Mouse (Mus musculus) embryonic facial prominence, embryonic 14.5 days (tissue): ENCODE measurements around the gene Chic1. TPM values are rescaled to one million over a fixed set of nuclear protein-coding genes. Genes with fewer than 3 reads are reported as not detected.
A peak's percentile ranks its signal among the peaks of the same experiment; 100 is the strongest.

Experiments
- ATAC-seq: fragments of 200-750 bp; cut with Nextera tagmentation; 2 replicates; pipeline ENCODE4 v1.8.0; 2017; ENCODE audit warnings: low read depth, moderate number of reproducible peaks, moderate TSS enrichment
- DNase-seq: peaks from one replicate; pipeline ENCODE4 v3.0.0-alpha.2; 2015; ENCODE audit warnings: low spot score
- H3K27ac ChIP-seq: fragments of 300-500 bp; sonication (generic); replicated peaks from 2 replicates; pipeline ENCODE4 v1.5.1; 2014; ENCODE audit warnings: low read depth, mild to moderate bottlenecking, low read length, moderate library complexity
- H3K27me3 ChIP-seq: fragments of 300-500 bp; sonication (generic); replicated peaks from 2 replicates; pipeline ENCODE4 v1.6.1; 2014; ENCODE audit warnings: low read length; ENCODE audit not compliant: control insufficient read depth, insufficient read depth
- H3K36me3 ChIP-seq: fragments of 300-500 bp; sonication (generic); 2 replicates; pipeline ENCODE4 v1.6.1; 2014; ENCODE audit warnings: low read length, mixed read lengths; ENCODE audit not compliant: control insufficient read depth, insufficient read depth
- H3K4me1 ChIP-seq: fragments of 300-500 bp; sonication (generic); 2 replicates; pipeline ENCODE4 v1.6.1; 2014; ENCODE audit warnings: antibody characterized with exemption, low read length; ENCODE audit not compliant: control insufficient read depth, insufficient read depth
- H3K4me2 ChIP-seq: fragments of 300-500 bp; sonication (generic); 2 replicates; pipeline ENCODE4 v1.6.1; 2014; ENCODE audit warnings: low read depth, mild to moderate bottlenecking, low read length, moderate library complexity, mixed read lengths
- H3K4me3 ChIP-seq: fragments of 300-500 bp; sonication (generic); 2 replicates; pipeline ENCODE4 v1.5.1; 2014; ENCODE audit warnings: low read depth, mild to moderate bottlenecking, low read length
- H3K9ac ChIP-seq: fragments of 300-500 bp; sonication (generic); 2 replicates; pipeline ENCODE4 v1.6.1; 2014; ENCODE audit warnings: low read depth, mild to moderate bottlenecking, low read length, moderate library complexity, mixed read lengths
- H3K9me3 ChIP-seq: fragments of 300-500 bp; sonication (generic); 2 replicates; pipeline ENCODE4 v1.6.1; 2016; ENCODE audit warnings: low read length; ENCODE audit not compliant: control insufficient read depth
- WGBS: fragments of 180-500 bp; shearing (Covaris S2); extraction: QIAGEN DNeasy Blood & Tissue Kit; methylation state at CpG from one replicate; pipeline ENCODE4 v1.1.7; 2014; 5-methylcytosine and 5-hydroxymethylcytosine counted together
- polyA plus RNA-seq: library from polyadenylated mRNA; unstranded; fragments of >200 nt; fragmentation: Nextera tagmentation; extraction: Ambion mirVana; gene quantifications from 2 replicates; pipeline ENCODE4 v1.2.1, GENCODE M21; 2014

Chic1 gene
- polyA plus RNA-seq, 1 experiment from 2014 or later: 2.0 TPM

DNA sequence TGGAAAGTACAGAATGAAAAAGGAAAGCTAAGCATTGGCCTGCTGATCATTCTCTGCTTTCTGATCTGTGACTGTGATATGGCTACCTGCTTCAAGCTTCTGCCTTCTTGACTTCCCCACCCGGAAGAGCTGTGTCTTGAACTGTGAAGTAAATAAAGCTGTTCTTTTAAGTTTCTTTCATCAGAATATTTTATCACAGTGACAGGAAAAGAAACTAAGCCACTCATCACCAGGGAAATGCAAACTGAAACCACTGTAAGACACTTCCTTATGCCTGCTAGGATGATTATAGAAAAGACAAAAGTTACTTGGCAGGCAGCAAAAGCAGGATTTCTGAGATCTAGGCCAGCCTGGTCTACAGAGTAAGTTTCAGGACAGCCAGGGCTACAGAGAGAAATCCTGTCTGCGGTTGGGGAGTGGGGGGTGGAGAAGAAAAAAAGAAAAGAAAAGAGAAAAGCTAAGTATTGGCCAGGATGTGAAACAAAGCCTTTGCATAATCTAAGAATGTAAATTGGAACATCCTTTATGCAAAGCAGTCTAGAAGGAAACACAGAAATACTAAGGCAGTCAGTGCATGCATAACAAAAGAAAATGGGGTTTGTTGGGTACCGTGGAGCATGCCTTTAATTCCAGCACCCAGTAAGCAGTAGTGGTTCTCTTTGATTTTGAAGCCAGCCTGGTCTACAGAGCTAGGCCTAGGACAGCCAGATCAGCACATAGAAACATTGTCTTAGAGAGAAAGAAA, 14.7 kb upstream of the Chic1 start:
- Histone ChIP-seq H3K36me3 (no peaks in the 10 kb centered on the region), H3K4me3 (no peak overlapping the region), H3K27me3 (peaks cover 5% of the 10 kb centered on the region), H3K27ac (no peak overlapping the region), H3K4me2 (no peak overlapping the region), H3K9ac (no peak overlapping the region), H3K4me1 (no peaks in the 10 kb centered on the region), H3K9me3 (no peaks in the 10 kb centered on the region)
- 69% methylated on average over 3 of the region's 3 CpGs for WGBS
- ATAC-seq (no peak), DNase-seq (no peak)

DNA sequence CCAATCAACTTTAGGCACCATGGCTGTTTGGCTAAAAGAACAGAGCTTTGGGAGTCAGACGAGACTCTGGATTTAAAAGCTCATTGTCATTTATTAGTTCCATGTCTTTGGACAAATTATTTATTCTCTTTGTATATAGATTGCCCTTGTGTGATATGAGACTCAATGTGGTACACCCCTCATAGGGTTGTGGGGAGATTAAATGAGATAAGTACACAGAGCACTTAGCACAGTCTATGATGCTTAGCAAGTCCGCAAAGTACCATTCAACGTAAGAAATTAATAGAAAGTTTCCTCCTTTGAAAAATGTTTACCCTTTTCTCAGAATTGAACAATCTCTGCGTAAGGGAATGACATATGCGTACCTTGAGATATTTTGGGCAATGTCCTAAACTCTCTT, 492 bp upstream of the Chic1 start:
- Histone ChIP-seq H3K4me1 (no peaks in the 10 kb centered on the region), H3K9ac (no peak overlapping the region), H3K4me3 (peak overlapping the region; percentile 54), H3K36me3 (no peaks in the 10 kb centered on the region), H3K9me3 (no peaks in the 10 kb centered on the region), H3K4me2 (peak overlapping the region; percentile 54), H3K27ac (no peak overlapping the region), H3K27me3 (peaks cover 40% of the 10 kb centered on the region)
- DNase-seq (no peak), ATAC-seq (0 out of 2 replicates have a peak, but pooled peaks have one; percentile 16)
- 46% methylated on average over 5 of the region's 5 CpGs for WGBS

DNA sequence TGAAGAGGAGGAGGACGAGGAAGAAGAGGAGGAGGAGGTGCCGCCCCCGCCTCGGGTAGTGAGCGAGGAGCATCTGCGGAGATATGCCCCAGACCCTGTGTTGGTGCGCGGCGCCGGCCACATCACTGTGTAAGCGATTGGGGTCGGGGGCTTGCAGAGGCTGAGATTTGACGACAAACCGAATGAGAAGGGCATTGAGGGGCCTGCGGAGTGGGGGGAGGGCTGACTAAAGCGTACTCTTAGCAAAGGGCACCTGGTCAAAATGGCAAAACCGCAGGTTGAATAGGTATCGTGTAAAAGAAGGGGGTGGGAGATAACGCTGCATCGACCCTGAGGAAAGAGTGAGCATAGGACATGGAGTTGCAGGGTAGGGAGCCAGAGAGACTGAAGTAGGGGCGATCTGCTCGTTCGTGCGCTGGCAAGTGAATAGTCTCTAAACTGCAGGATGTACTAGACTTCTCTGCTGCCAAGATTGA, 523 bp downstream of the Chic1 start:
- H3K4me2 ChIP-seq: peak overlapping the region; percentile 54
- no peaks in the 10 kb centered on the region for H3K4me1 ChIP-seq
- 15% methylated on average over 24 of the region's 24 CpGs for WGBS
- H3K27ac ChIP-seq: no peak overlapping the region
- peaks cover 37% of the 10 kb centered on the region for H3K27me3 ChIP-seq
- H3K4me3 ChIP-seq: peak overlapping the region; percentile 54
- DNase-seq (no peak), ATAC-seq (peak; percentile 82)
- H3K36me3 ChIP-seq: no peaks in the 10 kb centered on the region
- no peaks in the 10 kb centered on the region for H3K9me3 ChIP-seq
- H3K9ac ChIP-seq: peak overlapping the region; percentile 69

DNA sequence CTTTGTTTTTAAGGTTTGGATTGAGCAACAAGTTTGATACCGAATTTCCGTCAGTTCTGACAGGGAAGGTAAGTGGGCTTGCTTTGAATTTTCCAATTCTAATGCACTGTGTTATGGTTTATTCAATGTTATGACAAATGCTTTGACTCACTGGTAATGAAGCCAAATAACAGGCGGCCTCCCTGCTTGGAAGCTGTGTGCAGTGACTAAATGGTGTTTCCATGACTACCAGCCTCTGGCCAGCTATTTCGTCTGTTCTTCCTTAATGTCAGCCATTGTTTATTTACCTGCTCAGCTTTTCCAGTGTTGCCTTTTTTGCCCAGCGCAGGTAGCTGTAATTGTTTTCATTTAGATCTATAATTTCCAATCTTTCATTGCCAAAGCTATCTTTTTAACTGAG, 9.9 kb downstream of the Chic1 start:
- Histone ChIP-seq H3K27me3 (peaks cover 5% of the 10 kb centered on the region; the same call in 1 of the 2 replicates), H3K4me2 (no peak overlapping the region), H3K27ac (no peak overlapping the region), H3K4me1 (no peaks in the 10 kb centered on the region), H3K4me3 (no peak overlapping the region), H3K9me3 (no peaks in the 10 kb centered on the region), H3K9ac (no peak overlapping the region), H3K36me3 (no peaks in the 10 kb centered on the region)
- ATAC-seq (no peak), DNase-seq (no peak)
- 56% methylated on average over 5 of the region's 5 CpGs for WGBS

DNA sequence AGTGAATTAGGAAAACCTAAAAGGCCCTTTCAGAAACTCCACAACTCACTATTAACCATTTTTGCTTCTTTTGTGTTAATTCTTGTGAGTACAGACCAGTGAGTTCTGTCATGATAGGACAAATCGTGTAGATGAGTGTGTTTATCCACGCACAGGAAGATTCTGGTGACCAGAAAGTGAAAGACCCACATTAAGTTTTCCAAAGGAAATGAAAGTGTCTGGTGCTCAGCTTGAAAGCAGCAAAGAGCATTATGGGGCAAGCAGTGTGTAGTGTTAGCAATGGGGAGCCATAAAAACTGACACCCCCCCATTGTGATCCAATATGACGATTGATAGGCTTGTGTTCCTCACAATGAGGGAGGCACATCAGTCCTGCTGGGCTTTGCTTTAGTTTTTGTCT, 12.4 kb downstream of the Chic1 start:
- H3K4me3 ChIP-seq: no peak overlapping the region
- H3K9me3 ChIP-seq: no peaks in the 10 kb centered on the region
- H3K4me1 ChIP-seq: no peaks in the 10 kb centered on the region
- WGBS: 86% methylated on average over 3 of the region's 3 CpGs
- DNase-seq (no peak), ATAC-seq (no peak)
- H3K27me3 ChIP-seq: peaks cover 8% of the 10 kb centered on the region
- H3K4me2 ChIP-seq: no peak overlapping the region
- no peak overlapping the region for H3K27ac ChIP-seq
- no peak overlapping the region for H3K9ac ChIP-seq
- H3K36me3 ChIP-seq: no peaks in the 10 kb centered on the region

DNA sequence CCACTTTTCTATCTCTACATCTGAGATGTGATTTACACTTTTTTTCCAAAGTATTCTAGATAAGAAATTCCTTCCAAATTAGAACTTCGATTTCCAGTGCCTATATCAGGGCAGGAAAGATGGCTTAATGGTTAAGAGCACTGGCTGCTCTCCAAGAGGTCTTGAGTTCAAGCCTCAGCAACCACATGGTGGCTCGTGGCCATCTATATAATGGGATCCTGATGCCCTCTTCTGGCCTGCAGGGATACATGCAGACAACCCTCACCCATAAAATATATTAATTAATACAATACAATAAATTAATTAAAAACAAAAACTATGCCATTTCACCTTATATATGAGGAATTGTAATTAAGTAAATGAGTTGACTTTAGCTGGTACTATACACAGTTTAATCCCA, 14.9 kb downstream of the Chic1 start:
- peaks cover 8% of the 10 kb centered on the region for H3K27me3 ChIP-seq
- no peak for ATAC-seq
- no peak for DNase-seq
- no peaks in the 10 kb centered on the region for H3K36me3 ChIP-seq
- WGBS: 66% methylated on average over 2 of the region's 2 CpGs
- no peak overlapping the region for H3K9ac ChIP-seq
- no peaks in the 10 kb centered on the region for H3K9me3 ChIP-seq
- H3K4me1 ChIP-seq: no peaks in the 10 kb centered on the region
- H3K4me3 ChIP-seq: no peak overlapping the region
- H3K27ac ChIP-seq: no peak overlapping the region
- H3K4me2 ChIP-seq: no peak overlapping the region

DNA sequence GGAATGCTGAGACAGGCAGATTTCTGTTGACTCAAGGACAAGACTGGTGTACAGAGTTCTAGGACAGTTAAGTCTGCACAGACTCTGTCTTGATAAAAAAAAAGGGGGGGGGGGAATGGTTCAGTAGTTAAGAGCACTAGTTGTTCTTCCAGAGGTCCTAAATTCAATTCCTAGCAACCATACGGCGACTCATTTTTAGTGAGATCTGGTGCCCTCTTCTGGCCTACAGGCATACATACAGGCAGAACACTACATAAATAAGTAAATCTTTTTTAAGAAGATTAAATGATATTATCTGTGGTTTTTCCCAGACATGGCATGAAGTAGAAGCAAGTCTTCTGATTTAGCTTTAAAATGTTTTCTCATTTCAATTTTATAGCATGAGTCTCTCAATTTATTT, 15.4 kb downstream of the Chic1 start:
- no peak overlapping the region for H3K4me3 ChIP-seq
- no peak overlapping the region for H3K27ac ChIP-seq
- peaks cover 8% of the 10 kb centered on the region for H3K27me3 ChIP-seq
- no peaks in the 10 kb centered on the region for H3K9me3 ChIP-seq
- DNase-seq (peak; percentile 7), ATAC-seq (no peak)
- 46% methylated on average over 2 of the region's 2 CpGs for WGBS
- H3K36me3 ChIP-seq: no peaks in the 10 kb centered on the region
- H3K4me2 ChIP-seq: no peak overlapping the region
- no peak overlapping the region for H3K9ac ChIP-seq
- H3K4me1 ChIP-seq: no peaks in the 10 kb centered on the region

DNA sequence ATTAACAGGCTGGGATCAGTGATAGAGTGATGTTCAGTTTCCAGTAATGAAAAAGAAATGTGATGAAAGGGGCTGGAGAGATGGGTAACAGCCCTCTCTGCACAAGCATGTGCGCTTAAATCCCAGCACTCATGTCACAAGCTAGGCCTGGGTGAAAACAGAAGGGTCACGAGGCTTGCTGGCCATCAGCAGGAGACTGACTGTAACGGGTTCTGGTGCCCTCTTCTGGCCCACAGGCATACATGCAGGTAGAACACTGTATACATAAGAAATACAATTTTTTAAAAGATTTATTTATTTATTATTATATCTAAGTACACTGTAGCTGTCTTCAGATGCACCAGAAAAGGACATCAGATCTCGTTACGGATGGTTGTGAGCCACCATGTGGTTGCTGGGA, 18.0 kb downstream of the Chic1 start:
- H3K4me3 ChIP-seq: no peak overlapping the region
- peaks cover 11% of the 10 kb centered on the region for H3K27me3 ChIP-seq
- DNase-seq (peak; percentile 8), ATAC-seq (no peak)
- no peak overlapping the region for H3K4me2 ChIP-seq
- WGBS: 58% methylated on average over 5 of the region's 5 CpGs
- H3K9ac ChIP-seq: no peak overlapping the region
- H3K27ac ChIP-seq: no peak overlapping the region
- no peaks in the 10 kb centered on the region for H3K36me3 ChIP-seq
- no peaks in the 10 kb centered on the region for H3K9me3 ChIP-seq
- no peaks in the 10 kb centered on the region for H3K4me1 ChIP-seq

DNA sequence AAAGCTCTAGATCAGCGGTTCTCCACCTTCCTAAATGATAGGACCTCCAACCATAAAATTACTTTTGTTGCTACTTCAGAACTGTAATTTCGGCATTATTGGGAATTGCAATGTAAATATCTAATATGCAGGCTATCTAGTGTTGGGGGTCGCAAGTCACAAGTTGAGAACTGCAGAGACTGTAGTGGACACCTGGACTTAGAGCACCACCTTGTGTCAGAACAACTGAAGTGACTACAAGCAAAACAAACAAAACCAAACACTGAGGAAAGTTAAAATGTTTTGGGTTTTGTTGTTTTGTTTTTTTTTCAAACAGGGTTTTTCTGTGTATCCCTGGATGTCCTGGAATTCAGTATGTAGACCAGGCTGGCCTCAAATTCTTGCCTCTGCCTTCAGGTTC, 28.3 kb downstream of the Chic1 start:
- no peak overlapping the region for H3K27ac ChIP-seq
- H3K4me3 ChIP-seq: no peak overlapping the region
- H3K4me1 ChIP-seq: no peaks in the 10 kb centered on the region
- H3K4me2 ChIP-seq: no peak overlapping the region
- H3K9me3 ChIP-seq: no peaks in the 10 kb centered on the region
- no peak overlapping the region for H3K9ac ChIP-seq
- no peaks in the 10 kb centered on the region for H3K36me3 ChIP-seq
- peaks cover 14% of the 10 kb centered on the region for H3K27me3 ChIP-seq
- ATAC-seq: no peak
- no peak for DNase-seq
- WGBS: 76% methylated on average over 3 of the region's 3 CpGs
